In the genomic region with DNA sequence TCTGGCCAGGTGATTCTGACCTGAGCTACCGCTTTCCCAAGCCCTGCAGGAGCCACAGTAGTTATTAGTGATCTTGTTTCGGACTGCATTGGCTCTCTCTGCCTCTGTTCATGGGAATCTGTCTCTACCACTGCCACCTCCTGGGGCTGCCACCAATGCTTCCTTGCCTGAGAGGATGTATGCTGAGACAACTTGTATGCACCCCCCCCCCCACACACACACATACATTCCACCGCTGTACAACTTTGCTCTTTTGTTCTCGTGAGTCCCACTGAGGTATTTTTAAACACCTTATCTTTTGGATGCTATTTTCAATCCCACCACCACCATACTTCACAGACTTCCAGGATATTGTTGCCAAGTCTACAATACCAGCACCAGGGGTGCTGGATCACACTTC, we compare ENCODE assay signal across 24 mouse cellular contexts.
"Had no signal": no experiment of that assay in that cellular context is flagged by ENCODE, and none has a peak within 500 bp of the region (broad histone marks: within the 10 kb centered on the region; RNA-seq: fewer than 3 reads in every experiment).

No protein-coding gene starts in this region.

- ATAC-seq: forebrain, embryonic 15.5 days; forebrain, postnatal 0 days; hindbrain, postnatal 0 days; intestine, embryonic 16.5 days; liver, embryonic 12.5 days had no signal

- H3K9ac ChIP-seq: forebrain, embryonic 15.5 days; forebrain, postnatal 0 days; hindbrain, embryonic 13.5 days; hindbrain, embryonic 15.5 days; kidney, embryonic 15.5 days; limb, embryonic 13.5 days; limb, embryonic 15.5 days; liver, embryonic 12.5 days; liver, embryonic 14.5 days had no signal

- H3K4me2 ChIP-seq: forebrain, embryonic 15.5 days; hindbrain, embryonic 13.5 days; hindbrain, embryonic 15.5 days; kidney, embryonic 15.5 days; limb, embryonic 13.5 days; limb, embryonic 15.5 days; liver, embryonic 12.5 days had no signal

- H3K4me3 ChIP-seq: forebrain, embryonic 15.5 days; hindbrain, embryonic 13.5 days; hindbrain, embryonic 15.5 days; kidney, embryonic 15.5 days; limb, embryonic 13.5 days; limb, embryonic 15.5 days; liver, embryonic 12.5 days had no signal

- H3K4me1 ChIP-seq: forebrain, embryonic 15.5 days; hindbrain, embryonic 13.5 days; hindbrain, embryonic 15.5 days; kidney, embryonic 15.5 days; limb, embryonic 13.5 days; limb, embryonic 15.5 days; liver, embryonic 12.5 days had no signal

- H3K27ac ChIP-seq: forebrain, embryonic 15.5 days; hindbrain, embryonic 13.5 days; hindbrain, embryonic 15.5 days; hindbrain, postnatal 0 days; kidney, embryonic 15.5 days; kidney, postnatal 0 days; limb, embryonic 13.5 days; limb, embryonic 15.5 days; liver, embryonic 12.5 days; liver, embryonic 14.5 days had no signal

- H3K36me3 ChIP-seq: forebrain, embryonic 15.5 days; hindbrain, embryonic 13.5 days; hindbrain, embryonic 15.5 days; kidney, embryonic 15.5 days; limb, embryonic 13.5 days; limb, embryonic 15.5 days; liver, embryonic 12.5 days had no signal

- H3K9me3 ChIP-seq: forebrain, embryonic 15.5 days; hindbrain, embryonic 13.5 days; hindbrain, embryonic 15.5 days; kidney, embryonic 15.5 days; limb, embryonic 13.5 days; limb, embryonic 15.5 days; liver, embryonic 12.5 days had no signal

- DNase-seq: forebrain, postnatal 0 days; gastrocnemius, postnatal 14 days; gastrocnemius, postnatal 36 days; heart, postnatal 10 days; kidney, adult 11 months; kidney, adult 2 months; kidney, adult 9 months; kidney, postnatal 14 days; kidney, postnatal 36 days; layer of hippocampus, adult 9-11 months; layer of hippocampus, postnatal 36 days; left cerebral cortex, postnatal 4 days; lung, adult 18-20 months had no signal

- H3K27me3 ChIP-seq: forebrain, embryonic 15.5 days; hindbrain, embryonic 13.5 days; hindbrain, embryonic 15.5 days; kidney, embryonic 15.5 days; limb, embryonic 13.5 days; limb, embryonic 15.5 days; liver, embryonic 12.5 days had no signal
